Mouse (Mus musculus) liver, embryonic 14.5 days (tissue): ENCODE results near the gene Slc26a6.

Source experiments
- CTCF ChIP-seq: IDR thresholded peaks from 2 replicates; pipeline ENCODE4 v1.5.1; 2016; ENCODE audit warnings: antibody characterized with exemption, low read depth, control low read depth
- EP300 ChIP-seq: IDR thresholded peaks from 2 replicates; pipeline ENCODE4 v1.6.1; 2016; ENCODE audit warnings: antibody characterized with exemption, low read depth

DNA sequence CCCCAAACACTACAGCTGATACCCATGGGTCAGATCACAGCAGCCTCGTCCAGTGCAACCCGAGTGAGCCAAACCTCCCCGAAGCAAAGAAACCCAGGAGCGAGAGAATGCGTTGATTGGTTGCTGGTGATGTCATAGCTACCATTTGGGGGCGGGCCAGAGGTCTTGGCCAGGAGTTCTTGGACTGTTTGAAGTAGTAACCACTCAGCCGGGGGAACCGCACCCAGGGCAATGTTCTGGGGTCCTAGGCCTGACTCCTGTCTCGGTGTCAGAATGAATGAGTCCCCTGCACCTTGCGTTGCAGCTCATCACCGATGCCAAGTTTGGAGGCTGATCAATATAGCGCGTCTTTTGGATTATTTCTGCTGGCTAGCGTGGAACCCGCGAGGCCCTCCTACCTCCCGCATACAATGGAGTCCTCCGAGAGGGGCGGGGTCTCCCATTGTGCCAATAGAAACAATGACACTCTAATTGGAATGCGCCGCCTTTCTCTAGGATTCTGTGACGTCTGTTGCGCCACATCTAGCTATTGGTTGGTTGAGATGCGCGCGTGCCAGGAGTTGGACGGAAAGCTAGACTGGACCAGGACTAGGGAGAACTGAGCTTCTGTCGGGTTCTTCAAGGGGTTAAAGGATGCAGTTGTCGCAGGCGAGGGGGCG lies 28.2 kb upstream of the Slc26a6 start:
- no peak for TF ChIP-seq CTCF
- TF ChIP-seq EP300: no peak
